Mouse (Mus musculus) layer of hippocampus, adult 6 months (tissue): ENCODE results near the gene Fam160a1. TPM values are rescaled to one million over a fixed set of nuclear protein-coding genes. Genes with fewer than 3 reads are reported as not detected.

ENCODE experiments used
- long read RNA-seq, 2 experiments: library from polyadenylated mRNA; unstranded; transcript quantifications; one replicate each; pipeline ENCODE4 v2.0.0; 2019 to 2020
- polyA plus RNA-seq: library from polyadenylated mRNA; unstranded; fragments of <200 nt; fragmentation: Nextera tagmentation; gene quantifications from 2 replicates; pipeline ENCODE4 v1.2.3, GENCODE M21; 2021

Fam160a1 gene
- polyA plus RNA-seq: 1.4 and 1.5 TPM in 2 replicates
- long read RNA-seq, experiment 1, partial matches to known transcripts: 1 of 7 reads
- long read RNA-seq, experiment 1, other reads (novel, unspliced or antisense): 6 of 7 reads
- long read RNA-seq, experiment 2, partial matches to known transcripts: 15 of 27 reads
- long read RNA-seq, experiment 2, other reads (novel, unspliced or antisense): 11 of 27 reads

DNA sequence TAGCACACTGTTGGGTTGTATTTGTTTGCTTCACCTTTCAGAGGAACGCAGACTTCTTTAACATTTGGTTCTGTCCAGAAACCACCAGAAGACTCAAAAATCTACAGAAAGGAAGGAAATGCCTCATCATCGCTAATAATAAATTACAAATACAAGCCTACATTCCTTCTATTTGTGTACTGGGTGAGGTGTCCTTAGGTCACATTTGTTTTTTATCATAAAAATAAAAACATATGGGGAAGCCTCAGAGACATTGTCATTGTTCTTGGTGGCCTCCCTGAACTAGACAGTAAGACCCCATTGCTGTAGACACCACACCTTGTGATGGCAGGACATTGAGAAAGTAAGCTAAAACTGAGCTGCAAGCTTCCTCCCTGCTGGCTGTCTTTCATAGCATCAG, at the start of gene Fam160a1:
Gene Fam160a1, minus strand, starts transcription at position 101 of the 400 bp plus-strand sequence.

Other genes with a start within 250 kb of the Fam160a1 start
- gene Gatb, start 243.2 kb downstream of the Fam160a1 start, polyA plus RNA-seq: 33.6 and 36.2 TPM in 2 replicates
- gene Glt28d2, start 70.2 kb upstream of the Fam160a1 start, polyA plus RNA-seq: 0.43 and 0.49 TPM in 2 replicates
- gene Gm37240, start 70.2 kb upstream of the Fam160a1 start, polyA plus RNA-seq: 0.64 and 1.4 TPM in 2 replicates
- gene Sh3d19, start 153.8 kb upstream of the Fam160a1 start, polyA plus RNA-seq: 3.3 and 3.4 TPM in 2 replicates
- gene Prss48, start 185.2 kb upstream of the Fam160a1 start, polyA plus RNA-seq: not detected in 2 replicates